Mouse (Mus musculus) kidney, postnatal 0 days (tissue): ENCODE measurements around the gene Hivep2. TPM values are rescaled to one million over a fixed set of nuclear protein-coding genes. Genes with fewer than 3 reads are reported as not detected.

Experiments
- ATAC-seq: fragments of 200-750 bp; cut with Nextera tagmentation; replicated peaks from 2 replicates; pipeline ENCODE4 v1.8.0; 2017; ENCODE audit warnings: low read depth, moderate number of reproducible peaks, moderate TSS enrichment, moderate library complexity; ENCODE audit not compliant: low FRiP score
- DNase-seq: peaks from one replicate; pipeline ENCODE4 v3.0.0-alpha.2; 2016; ENCODE audit warnings: low spot score
- H3K27ac ChIP-seq: fragments of 300-500 bp; sonication (generic); 2 replicates; pipeline ENCODE4 v1.5.1; 2014; ENCODE audit warnings: mild to moderate bottlenecking
- H3K27me3 ChIP-seq: fragments of 300-500 bp; sonication (generic); 2 replicates; pipeline ENCODE4 v1.6.1; 2014; ENCODE audit warnings: low read length, mixed read lengths; ENCODE audit not compliant: insufficient read depth
- H3K36me3 ChIP-seq: fragments of 300-500 bp; sonication (generic); 2 replicates; pipeline ENCODE4 v1.6.1; 2014; ENCODE audit warnings: low read length, mixed read lengths; ENCODE audit not compliant: insufficient read depth
- H3K4me1 ChIP-seq: fragments of 300-500 bp; sonication (generic); replicated peaks from 2 replicates; pipeline ENCODE4 v1.6.1; 2014; ENCODE audit warnings: antibody characterized with exemption, low read length, mixed read lengths; ENCODE audit not compliant: insufficient read depth
- H3K4me2 ChIP-seq: fragments of 300-500 bp; sonication (generic); 2 replicates; pipeline ENCODE4 v1.6.1; 2014; ENCODE audit warnings: mild to moderate bottlenecking, low read length, moderate library complexity, mixed read lengths
- H3K4me3 ChIP-seq: fragments of 300-500 bp; sonication (generic); replicated peaks from 2 replicates; pipeline ENCODE4 v1.5.1; 2014; ENCODE audit warnings: low read depth, low read length
- H3K9ac ChIP-seq: fragments of 300-500 bp; sonication (generic); 2 replicates; pipeline ENCODE4 v1.6.1; 2014; ENCODE audit warnings: low read depth, low read length
- H3K9me3 ChIP-seq: fragments of 300-500 bp; sonication (generic); replicated peaks from 2 replicates; pipeline ENCODE4 v1.6.1; 2016; ENCODE audit warnings: low read length, inconsistent platforms, mixed read lengths
- CTCF ChIP-seq: IDR thresholded peaks from 2 replicates; pipeline ENCODE4 v1.5.1; 2016; ENCODE audit warnings: antibody characterized with exemption, low read depth, mild to moderate bottlenecking, moderate library complexity
- WGBS: fragments of 180-500 bp; shearing (Covaris S2); extraction: QIAGEN DNeasy Blood & Tissue Kit; methylation state at CpG from one replicate; pipeline ENCODE4 v1.1.7; 2014; 5-methylcytosine and 5-hydroxymethylcytosine counted together
- polyA plus RNA-seq: library from polyadenylated mRNA; unstranded; fragments of >200 nt; fragmentation: Nextera tagmentation; extraction: Ambion mirVana; gene quantifications from 2 replicates; pipeline ENCODE4 v1.2.1, GENCODE M21; 2015

Gene Hivep2
- polyA plus RNA-seq, 1 experiment from 2014 or later = 3.4 TPM

- Histone ChIP-seq H3K9me3 (no peaks in the 10 kb centered on the region), H3K9ac (no peak overlapping the region), H3K27ac (no peak overlapping the region), H3K4me1 (no peaks in the 10 kb centered on the region), H3K4me3 (no peak overlapping the region), H3K27me3 (no peaks in the 10 kb centered on the region), H3K36me3 (no peaks in the 10 kb centered on the region), H3K4me2 (no peak overlapping the region)
- no peak for TF ChIP-seq CTCF
- DNase-seq (no peak), ATAC-seq (no peak)
- WGBS = 67% methylated on average over 5 of the region's 5 CpGs
These were observed 69.7 kb downstream of the Hivep2 start for GRCm38 (mm10) chr10:14035607-14036006.

GRCm38 (mm10) chr10:14036472-14036871 is 70.6 kb downstream of the Hivep2 start:
- H3K9me3 ChIP-seq = no peaks in the 10 kb centered on the region
- no peaks in the 10 kb centered on the region for H3K36me3 ChIP-seq
- WGBS = 87% methylated on average over 6 of the region's 6 CpGs
- no peak for TF ChIP-seq CTCF
- no peaks in the 10 kb centered on the region for H3K4me1 ChIP-seq
- no peaks in the 10 kb centered on the region for H3K27me3 ChIP-seq
- no peak overlapping the region for H3K27ac ChIP-seq
- ATAC-seq (no peak), DNase-seq (no peak)
- no peak overlapping the region for H3K4me3 ChIP-seq
- H3K9ac ChIP-seq = no peak overlapping the region
- no peak overlapping the region for H3K4me2 ChIP-seq

- Histone ChIP-seq H3K4me2 (no peak overlapping the region), H3K4me1 (no peaks in the 10 kb centered on the region), H3K36me3 (no peaks in the 10 kb centered on the region), H3K4me3 (no peak overlapping the region), H3K27ac (no peak overlapping the region), H3K9me3 (no peaks in the 10 kb centered on the region), H3K27me3 (no peaks in the 10 kb centered on the region), H3K9ac (no peak overlapping the region)
- ATAC-seq (no peak), DNase-seq (no peak)
- TF ChIP-seq CTCF = no peak
- 77% methylated on average over 7 of the region's 7 CpGs for WGBS
These were observed 72.2 kb downstream of the Hivep2 start for GRCm38 (mm10) chr10:14037977-14038489.

DNA sequence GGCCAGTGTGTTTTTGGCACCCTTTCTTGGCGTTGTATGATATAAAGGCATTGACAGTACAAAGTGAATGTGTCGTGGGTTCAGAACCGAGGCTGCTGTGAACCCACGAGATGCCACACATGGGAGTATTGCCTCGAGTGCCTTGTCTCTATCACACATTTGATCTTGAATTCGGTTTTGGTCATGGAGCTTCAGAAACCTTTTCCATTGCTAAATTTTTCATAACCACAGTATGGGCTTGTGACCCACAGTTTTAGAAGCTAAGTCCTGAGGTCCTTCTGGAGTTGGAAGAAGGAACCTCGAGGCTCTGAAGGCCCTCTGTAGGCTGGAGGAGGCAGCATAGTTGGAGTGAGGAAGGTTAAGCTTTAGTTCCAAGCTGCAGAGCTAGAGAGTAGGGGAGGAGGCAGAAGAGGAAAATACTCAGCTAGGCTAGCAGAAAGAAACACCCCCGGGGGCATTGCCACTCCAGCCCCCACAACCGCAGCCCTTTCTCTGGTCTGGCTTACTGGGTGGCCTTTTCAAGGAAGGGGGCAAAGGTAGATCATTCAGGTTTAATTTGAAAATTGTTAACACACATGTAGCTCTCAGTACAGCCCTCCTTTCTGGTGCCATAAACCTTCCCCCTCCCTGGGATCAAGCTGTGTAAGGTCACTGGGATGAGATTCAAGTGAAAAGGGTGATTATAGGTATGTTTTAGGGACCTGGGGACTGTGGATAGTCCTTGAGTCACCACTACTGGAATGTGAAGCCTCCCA is 75.0 kb downstream of the Hivep2 start:
- H3K4me3 ChIP-seq = no peak overlapping the region
- H3K9ac ChIP-seq = no peak overlapping the region
- peaks cover 3% of the 10 kb centered on the region; the same call in 1 of the 2 replicates for H3K4me1 ChIP-seq
- ATAC-seq (no peak), DNase-seq (no peak)
- no peaks in the 10 kb centered on the region for H3K27me3 ChIP-seq
- no peak overlapping the region for H3K4me2 ChIP-seq
- no peaks in the 10 kb centered on the region for H3K36me3 ChIP-seq
- 73% methylated on average over 9 of the region's 9 CpGs for WGBS
- H3K27ac ChIP-seq = no peak overlapping the region
- no peaks in the 10 kb centered on the region for H3K9me3 ChIP-seq
- TF ChIP-seq CTCF = no peak

DNA sequence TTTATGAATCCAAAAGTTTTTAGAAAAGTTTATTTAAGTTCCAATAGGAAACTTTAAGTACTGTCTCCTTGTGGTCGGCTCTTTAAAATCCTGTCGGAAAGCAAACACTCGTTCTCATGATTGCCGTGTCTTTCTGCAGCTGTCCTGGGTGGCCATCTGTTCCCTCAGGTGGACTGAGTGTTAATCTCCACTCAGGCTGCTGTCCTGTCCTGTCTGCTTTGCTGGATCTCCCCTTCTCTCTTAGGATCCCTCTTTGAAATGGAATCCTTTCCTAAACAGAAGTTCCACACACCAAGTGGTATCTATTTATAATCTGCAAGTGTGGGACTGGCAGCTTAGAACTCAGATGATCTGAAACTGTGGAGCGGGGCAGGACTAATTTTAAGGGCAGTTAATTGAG is 75.7 kb downstream of the Hivep2 start:
- TF ChIP-seq CTCF = no peak
- 63% methylated on average over 5 of the region's 5 CpGs for WGBS
- Histone ChIP-seq H3K9me3 (no peaks in the 10 kb centered on the region), H3K4me2 (no peak overlapping the region), H3K4me1 (peaks cover 8% of the 10 kb centered on the region; the same call in 1 of the 2 replicates), H3K9ac (no peak overlapping the region), H3K36me3 (no peaks in the 10 kb centered on the region), H3K27me3 (no peaks in the 10 kb centered on the region), H3K4me3 (no peak overlapping the region), H3K27ac (no peak overlapping the region)
- DNase-seq (no peak), ATAC-seq (no peak)

DNA sequence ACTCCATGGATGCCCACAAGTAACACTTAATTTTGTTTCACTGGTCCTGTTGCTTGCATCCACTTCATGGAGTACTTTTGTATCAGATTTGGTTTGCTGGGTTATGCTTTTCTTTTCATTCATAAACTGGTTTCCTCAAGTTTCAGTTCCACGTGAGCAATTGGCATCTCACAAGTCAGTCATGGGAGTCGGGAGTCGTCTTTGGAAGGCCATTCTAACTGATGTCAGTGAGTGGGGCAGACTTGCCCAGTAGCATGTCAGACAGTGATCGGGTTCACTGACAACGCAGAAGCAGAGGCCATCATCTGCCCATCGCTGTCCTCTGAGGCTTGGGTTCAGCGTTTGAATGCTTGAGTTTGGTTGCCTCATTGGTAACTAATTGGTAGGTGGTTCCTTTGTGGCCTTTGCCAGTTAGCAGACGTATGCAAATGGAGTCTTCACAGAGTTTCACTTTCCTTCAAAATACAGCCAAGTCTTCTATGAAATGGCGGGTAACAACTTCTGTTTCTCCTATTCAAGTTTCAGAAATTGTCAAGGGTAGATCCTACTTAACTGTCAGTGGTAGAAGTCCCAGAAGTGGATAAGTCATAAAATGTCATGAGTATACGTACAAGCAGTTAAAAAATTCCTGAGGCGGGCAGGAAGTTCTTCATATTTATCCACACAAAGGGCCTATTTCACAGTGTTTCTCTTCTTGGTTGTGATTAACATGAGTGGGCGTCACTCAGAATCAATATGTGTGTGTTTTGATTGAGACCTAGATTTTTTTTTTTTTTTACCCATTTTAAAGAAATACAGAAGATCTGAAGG is 76.9 kb downstream of the Hivep2 start:
- WGBS = 73% methylated on average over 12 of the region's 12 CpGs
- Histone ChIP-seq H3K27ac (no peak overlapping the region), H3K9me3 (no peaks in the 10 kb centered on the region), H3K36me3 (no peaks in the 10 kb centered on the region), H3K27me3 (no peaks in the 10 kb centered on the region), H3K4me3 (no peak overlapping the region), H3K4me2 (no peak overlapping the region), H3K9ac (no peak overlapping the region), H3K4me1 (peaks cover 15% of the 10 kb centered on the region; the same call in 1 of the 2 replicates)
- ATAC-seq (no peak), DNase-seq (no peak)
- no peak for TF ChIP-seq CTCF
